Mouse (Mus musculus) CH12.LX (cell line): ENCODE data around the gene Pex7.

Experiments
- CHD1 ChIP-seq: IDR thresholded peaks from 2 replicates; pipeline ENCODE4 v1.6.1; 2012; ENCODE audit warnings: low read depth, low read length, improper control_type of control experiment, inconsistent platforms
- CHD2 ChIP-seq: IDR thresholded peaks from 2 replicates; pipeline ENCODE4 v1.6.1; 2011; ENCODE audit warnings: low read length, improper control_type of control experiment
- CTCF ChIP-seq, 2 experiments: IDR thresholded peaks in 1 of 2; conservative IDR thresholded peaks in 1 of 2; 2 replicates each; pipeline ENCODE4 v1.5.1; 2011 to 2012; ENCODE audit warnings: low read depth in 2 of 2, low read length in 2 of 2, improper control_type of control experiment in 1 of 2, inconsistent platforms in 1 of 2, mild to moderate bottlenecking in 1 of 2, moderate library complexity in 1 of 2
- ETS1 ChIP-seq: conservative IDR thresholded peaks from 2 replicates; pipeline ENCODE4 v1.6.1; 2012; ENCODE audit warnings: low read depth, mild to moderate bottlenecking, inconsistent platforms, low read length, improper control_type of control experiment, moderate library complexity
- GABPA ChIP-seq: IDR thresholded peaks from 2 replicates; pipeline ENCODE4 v1.6.1; 2012; ENCODE audit warnings: low read depth, low read length, improper control_type of control experiment, inconsistent platforms; ENCODE audit not compliant: insufficient replicate concordance
- HCFC1 ChIP-seq: IDR thresholded peaks from 2 replicates; pipeline ENCODE4 v1.6.1; 2012; ENCODE audit warnings: low read depth, mild to moderate bottlenecking, inconsistent platforms, low read length, improper control_type of control experiment
- JUND ChIP-seq: conservative IDR thresholded peaks from 2 replicates; pipeline ENCODE4 v1.6.1; 2011; ENCODE audit warnings: low read depth, low read length, improper control_type of control experiment
- NRF1 ChIP-seq: IDR thresholded peaks from 2 replicates; pipeline ENCODE4 v1.6.1; 2014; ENCODE audit warnings: low read depth, mild to moderate bottlenecking, inconsistent platforms, low read length, improper control_type of control experiment, moderate library complexity
- RCOR1 ChIP-seq: conservative IDR thresholded peaks from 2 replicates; pipeline ENCODE4 v1.6.1; 2012; ENCODE audit warnings: low read depth, mild to moderate bottlenecking, inconsistent platforms, low read length, improper control_type of control experiment
- USF1 ChIP-seq: IDR thresholded peaks from 2 replicates; pipeline ENCODE4 v1.6.1; 2014; ENCODE audit warnings: low read depth, mild to moderate bottlenecking, inconsistent platforms, low read length, improper control_type of control experiment
- ZC3H11A ChIP-seq: IDR thresholded peaks from 2 replicates; pipeline ENCODE4 v1.6.1; 2012; ENCODE audit warnings: low read depth, mild to moderate bottlenecking, inconsistent platforms, low read length, improper control_type of control experiment
- ZNF384 ChIP-seq: IDR thresholded peaks from 2 replicates; pipeline ENCODE4 v1.6.1; 2012; ENCODE audit warnings: low read depth, low read length, improper control_type of control experiment, inconsistent platforms

GRCm38 (mm10) chr10:19879161-19879560, 28.3 kb downstream of the Pex7 start:
- TF ChIP-seq CTCF (conservative IDR thresholded peaks at IDR 0.05 in 1 of 2, IDR thresholded peaks at IDR 0.05 in 1 of 2; ENCODE audit: low read depth in 2 of 2, low read length in 2 of 2): no peak
- no peak for TF ChIP-seq RCOR1
- TF ChIP-seq ETS1: no peak
- no peak for TF ChIP-seq ZC3H11A
- TF ChIP-seq GABPA: no peak
- no peak for TF ChIP-seq JUND
- no peak for TF ChIP-seq NRF1
- no peak for TF ChIP-seq ZNF384
- TF ChIP-seq CHD1: no peak
- no peak for TF ChIP-seq USF1
- TF ChIP-seq CHD2: no peak
- TF ChIP-seq HCFC1: no peak
